In the genomic region with DNA sequence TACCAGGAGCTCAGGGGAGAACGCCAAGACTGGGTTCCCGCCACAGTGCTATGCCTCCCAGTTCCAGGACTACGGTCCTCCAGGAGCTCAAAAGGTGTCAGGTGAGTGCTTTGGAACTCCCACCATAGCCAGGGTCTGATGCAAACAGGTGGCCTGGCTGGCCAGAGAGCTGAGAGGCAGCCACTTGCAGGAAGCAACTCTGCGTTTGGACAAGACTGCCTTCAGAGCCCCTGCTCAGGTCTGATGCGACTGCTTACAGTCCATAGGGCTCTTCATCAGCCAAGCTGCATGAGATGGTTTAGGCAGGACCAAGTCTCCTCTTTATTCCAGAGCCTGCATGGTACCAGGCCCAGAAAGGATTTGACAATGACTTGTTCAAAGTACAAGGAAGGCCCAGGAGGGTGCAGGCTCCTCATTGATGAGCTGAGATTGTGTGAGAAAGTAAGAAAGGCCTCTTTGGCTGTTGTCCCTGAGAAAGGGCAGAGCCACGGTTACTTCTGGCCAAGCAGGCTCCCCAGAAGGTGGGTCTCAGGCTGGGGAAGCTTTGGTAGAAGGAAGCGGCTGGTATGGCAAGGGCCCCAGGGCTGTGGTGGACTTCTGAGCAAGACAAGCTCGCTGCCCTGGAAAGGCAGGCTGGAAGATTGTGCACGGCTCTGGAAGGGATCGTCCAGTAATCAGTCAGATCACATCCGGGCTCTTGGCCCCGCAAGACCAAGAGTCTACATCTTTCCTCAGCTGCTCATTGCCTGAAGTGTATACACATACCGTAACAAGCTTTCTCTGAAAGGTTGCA, we compare ENCODE assay signal across 13 mouse cellular contexts.
"Had no signal": no experiment of that assay in that cellular context is flagged by ENCODE, and none has a peak within 500 bp of the region (broad histone marks: within the 10 kb centered on the region; RNA-seq: fewer than 3 reads in every experiment).

No protein-coding gene starts in this region.

- H3K4me2 ChIP-seq: limb, embryonic 13.5 days; liver, embryonic 15.5 days; midbrain, embryonic 12.5 days had no signal

- H3K27ac ChIP-seq: kidney, postnatal 0 days; limb, embryonic 13.5 days; liver, embryonic 15.5 days; midbrain, embryonic 12.5 days had no signal

- H3K4me1 ChIP-seq: limb, embryonic 13.5 days; liver, embryonic 15.5 days; midbrain, embryonic 12.5 days had no signal

- H3K36me3 ChIP-seq: limb, embryonic 13.5 days; liver, embryonic 15.5 days; midbrain, embryonic 12.5 days had no signal

- H3K9me3 ChIP-seq: limb, embryonic 13.5 days; liver, embryonic 15.5 days; midbrain, embryonic 12.5 days had no signal

- H3K27me3 ChIP-seq: limb, embryonic 13.5 days; liver, embryonic 15.5 days; midbrain, embryonic 12.5 days had no signal

- H3K4me3 ChIP-seq: limb, embryonic 13.5 days; liver, embryonic 15.5 days; midbrain, embryonic 12.5 days had no signal

- H3K9ac ChIP-seq: limb, embryonic 13.5 days; liver, embryonic 15.5 days; midbrain, embryonic 12.5 days had no signal

- DNase-seq: kidney, adult 11 months; kidney, adult 9 months; kidney, postnatal 36 days; layer of hippocampus, adult 9-11 months; layer of hippocampus, postnatal 36 days; right cerebral cortex, adult 18-20 months; right cerebral cortex, postnatal 25 days; thymus, adult 18-20 months; thymus, postnatal 25 days had no signal
